Mouse (Mus musculus): ENCODE data around the gene Sirt1.
"Not testable (repeated sequence)": the region's sequence is repeated elsewhere in the genome, so short reads cannot be mapped to it uniquely, and the experiment has no call there.

Gene Sirt1

DNA sequence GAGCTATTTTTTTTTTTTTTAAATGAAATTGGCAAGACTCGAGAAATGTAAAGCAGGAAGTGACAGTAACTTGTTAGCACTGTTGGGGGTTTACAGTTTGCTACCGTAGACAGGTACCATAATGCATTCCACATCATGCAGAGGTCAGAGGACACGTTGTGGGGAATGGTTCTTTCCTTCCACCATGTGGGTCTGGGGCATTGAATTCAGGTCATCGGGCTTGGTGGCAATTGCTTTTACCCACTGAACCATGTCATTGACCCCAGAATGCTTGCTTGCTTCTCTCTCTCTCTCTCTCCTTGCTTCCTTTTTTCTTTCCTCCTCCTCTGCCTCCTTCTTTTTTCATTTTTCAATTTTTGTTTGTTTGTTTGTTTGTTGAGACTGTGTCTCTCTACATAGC, 7.4 kb upstream of the Sirt1 start:
- no peak for DNase-seq (ENCODE audit: low read depth, low spot score)

DNA sequence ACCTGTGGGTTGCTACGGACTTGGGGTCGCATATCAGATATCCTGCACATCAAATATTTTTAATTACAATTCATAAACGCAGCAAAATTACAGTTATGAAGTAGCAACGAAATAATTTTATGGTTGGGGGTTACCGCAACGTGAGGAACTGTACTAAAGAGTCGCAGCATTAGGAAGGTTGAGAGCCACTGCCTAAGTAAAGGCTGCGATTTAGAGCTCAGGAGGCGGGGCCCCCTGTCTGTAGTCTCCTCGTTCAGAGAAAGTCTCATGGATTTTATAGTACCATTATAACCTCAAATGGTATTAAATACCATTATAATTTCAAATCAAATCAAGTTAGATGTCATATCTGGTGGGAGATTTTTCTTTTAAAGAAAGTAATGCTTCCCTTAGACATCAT, 5.5 kb upstream of the Sirt1 start:
- peak; percentile 30 for DNase-seq (ENCODE audit: low read depth, low spot score)

DNA sequence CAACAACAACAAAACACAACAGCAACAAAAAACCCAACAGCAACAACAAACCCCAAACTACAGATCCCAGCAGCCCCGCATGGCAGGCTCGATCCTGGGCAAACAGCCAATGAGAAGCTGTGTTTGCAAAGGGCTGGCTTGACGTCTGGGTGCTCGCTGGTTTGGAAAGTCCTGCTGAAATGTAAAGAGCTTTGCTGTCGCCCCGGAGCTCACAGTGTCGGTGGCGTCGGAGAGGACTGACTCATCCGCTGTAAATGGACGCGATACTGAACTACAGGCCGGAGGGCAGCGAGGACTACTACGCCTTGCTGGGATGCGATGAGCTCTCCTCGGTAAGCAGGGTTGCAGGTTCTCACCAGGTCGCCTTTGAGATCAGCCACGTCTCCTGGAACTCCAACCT, 4.9 kb upstream of the Sirt1 start:
- DNase-seq (ENCODE audit: low read depth, low spot score): peak; percentile 87

DNA sequence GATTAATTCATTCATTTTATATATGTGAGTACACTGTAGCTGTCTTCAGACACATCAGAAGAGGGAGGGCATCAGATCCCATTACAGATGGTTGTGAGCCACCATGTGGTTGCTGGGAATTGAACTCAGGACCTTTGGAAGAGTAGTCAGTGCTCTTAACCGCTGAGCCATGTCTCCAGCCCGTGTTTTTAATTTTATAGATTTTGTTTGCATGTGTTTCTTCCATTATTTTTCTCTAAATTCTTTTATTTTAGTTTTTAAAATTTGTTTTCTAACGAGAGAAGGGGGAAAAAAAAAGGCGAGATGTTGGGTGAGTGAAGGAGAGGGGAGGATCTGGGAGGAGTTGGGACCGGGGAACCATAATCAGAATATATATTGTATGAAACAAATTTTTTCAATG, 4.4 kb upstream of the Sirt1 start:
- DNase-seq (ENCODE audit: low read depth, low spot score): not testable (repeated sequence)

DNA sequence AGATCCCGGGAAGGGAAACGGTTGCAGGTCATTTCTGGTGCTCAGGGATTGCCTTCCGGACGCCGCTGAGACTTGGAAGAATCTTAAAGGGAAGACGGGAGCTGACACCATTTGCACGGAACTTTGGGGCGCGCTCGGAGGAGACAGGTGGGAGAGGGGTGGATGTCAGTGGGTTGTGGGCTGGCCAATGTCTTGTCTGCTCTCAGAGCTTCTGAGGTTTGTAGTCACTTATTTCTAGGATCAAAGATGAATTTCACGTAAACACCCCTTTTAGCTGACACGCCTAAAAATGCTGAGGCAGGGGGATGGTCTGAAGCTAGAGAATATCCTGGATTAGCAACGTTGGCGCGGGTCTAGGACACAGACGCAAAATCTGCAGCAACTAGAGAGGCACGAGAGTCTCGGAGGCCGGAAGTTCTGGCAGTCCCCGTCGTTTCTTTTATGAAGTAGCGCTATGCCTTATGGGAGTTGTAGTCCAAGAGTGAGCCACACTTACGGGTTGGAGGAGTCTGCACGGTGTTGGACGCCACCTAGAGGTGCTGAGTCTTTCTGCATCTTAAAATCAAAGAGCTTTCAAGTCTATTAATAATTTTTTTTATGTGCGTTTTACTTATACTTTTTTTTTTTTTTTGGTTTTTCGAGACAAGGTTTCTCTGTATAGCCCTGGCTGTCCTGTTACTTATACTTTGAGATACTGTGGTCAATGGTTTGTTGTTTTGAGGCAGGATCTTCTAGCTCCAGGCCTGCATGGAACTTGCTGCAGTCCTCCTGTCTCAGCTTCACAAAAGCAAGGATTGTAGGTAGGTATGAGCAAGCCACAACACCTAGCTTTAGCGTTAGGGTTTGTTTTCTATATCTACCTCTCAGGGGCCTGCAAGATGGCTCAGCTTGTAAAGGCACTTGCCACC, 1.1 kb upstream of the Sirt1 start, which contains the start of gene Dnajc12:
Gene Dnajc12 (plus strand): TSS at position 72 of the 908 bp plus-strand sequence.
- DNase-seq (ENCODE audit: low read depth, low spot score): peak; percentile 98

DNA sequence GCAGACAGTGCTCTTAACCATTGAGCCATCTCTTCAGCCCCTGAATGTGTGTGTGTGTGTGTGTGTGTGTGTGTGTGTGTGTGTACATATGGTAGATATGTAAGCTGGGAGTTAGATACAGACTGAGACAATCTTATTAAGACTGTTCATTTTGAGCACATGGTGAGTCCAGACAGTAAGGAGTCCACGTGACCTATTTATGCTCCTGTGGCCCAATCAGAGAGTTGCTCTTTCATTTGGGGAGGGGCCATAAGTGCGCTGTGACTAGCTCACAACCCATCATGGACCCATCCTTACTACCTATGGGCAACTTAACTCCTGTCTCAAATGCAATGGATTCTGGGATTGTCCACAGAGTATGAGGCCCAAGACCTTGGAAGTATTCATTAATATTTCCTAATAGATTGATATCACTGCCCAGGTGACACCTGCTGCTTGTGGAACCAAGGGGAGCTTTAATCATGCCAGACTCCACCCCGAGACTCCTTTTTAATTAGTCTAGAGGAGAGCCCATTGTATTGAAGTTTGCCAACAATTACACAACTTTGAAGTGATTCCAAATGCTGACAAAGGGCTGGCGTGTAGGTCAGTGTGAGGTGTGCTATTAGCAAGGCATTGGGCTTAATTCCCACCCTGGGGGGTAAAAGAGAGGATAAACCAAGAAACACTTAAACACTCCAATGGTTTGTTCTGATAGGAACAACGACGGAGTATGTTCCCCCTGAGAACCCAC, 2.4 kb downstream of the Sirt1 start:
- DNase-seq (ENCODE audit: low read depth, low spot score): no peak

DNA sequence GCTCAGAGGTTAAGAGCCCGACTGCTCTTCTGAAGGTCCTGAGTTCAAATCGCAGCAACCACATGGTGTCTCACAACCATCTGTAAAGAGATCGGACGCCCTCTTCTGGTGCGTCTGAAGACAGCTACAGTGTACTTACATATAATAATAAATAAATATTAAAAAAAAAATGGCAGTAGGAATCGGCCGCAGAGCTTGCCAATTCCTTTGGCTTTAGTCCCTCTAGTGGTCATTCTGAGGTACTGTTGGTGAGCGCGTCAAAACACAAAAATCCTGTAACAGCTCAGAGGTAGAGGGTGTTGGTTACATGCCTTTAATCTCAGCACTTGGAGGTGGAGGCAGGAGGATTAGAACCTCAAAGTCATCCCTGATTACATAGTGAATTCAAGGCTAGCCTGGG, 4.0 kb downstream of the Sirt1 start:
- peak; percentile 82 for DNase-seq (ENCODE audit: low read depth, low spot score)

DNA sequence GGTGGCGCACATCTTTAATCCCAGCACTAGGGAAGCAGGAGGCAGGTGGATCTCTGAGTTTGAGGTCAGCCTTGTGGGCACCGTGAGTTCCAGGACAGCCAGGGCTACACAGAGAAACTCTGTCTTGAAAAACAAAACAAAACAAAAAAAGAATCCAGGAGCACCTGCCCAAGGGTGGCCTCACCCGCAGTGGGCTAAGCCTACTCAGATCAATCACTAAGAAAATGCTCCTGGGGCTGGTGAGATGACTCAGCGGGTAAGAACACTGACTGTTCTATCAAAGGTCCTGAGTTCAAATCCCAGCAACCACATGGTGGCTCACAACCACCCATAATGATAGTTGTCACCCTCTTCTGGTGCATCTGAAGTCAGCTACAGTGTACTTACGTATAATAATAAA, 5.2 kb downstream of the Sirt1 start:
- no peak for DNase-seq (ENCODE audit: low read depth, low spot score)

DNA sequence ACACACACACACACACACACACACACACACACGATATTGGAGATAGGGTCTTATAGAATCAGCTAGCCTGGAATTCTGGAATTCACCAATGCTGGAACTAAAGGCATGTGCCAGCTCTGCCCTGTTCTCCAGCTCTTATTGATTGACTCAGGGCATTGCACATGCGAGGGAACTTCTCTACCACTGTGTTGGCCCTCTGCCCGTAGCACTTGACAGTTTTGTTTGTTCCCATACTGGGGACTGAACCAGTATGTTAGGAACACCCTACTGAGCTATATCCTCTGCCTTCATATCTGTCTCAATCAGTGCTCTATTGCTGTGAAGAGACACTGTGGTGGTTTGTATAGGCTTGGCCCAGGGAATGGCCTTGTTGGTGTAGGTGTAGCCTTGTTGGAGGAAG, 13.5 kb downstream of the Sirt1 start:
- DNase-seq (ENCODE audit: low read depth, low spot score): no peak

DNA sequence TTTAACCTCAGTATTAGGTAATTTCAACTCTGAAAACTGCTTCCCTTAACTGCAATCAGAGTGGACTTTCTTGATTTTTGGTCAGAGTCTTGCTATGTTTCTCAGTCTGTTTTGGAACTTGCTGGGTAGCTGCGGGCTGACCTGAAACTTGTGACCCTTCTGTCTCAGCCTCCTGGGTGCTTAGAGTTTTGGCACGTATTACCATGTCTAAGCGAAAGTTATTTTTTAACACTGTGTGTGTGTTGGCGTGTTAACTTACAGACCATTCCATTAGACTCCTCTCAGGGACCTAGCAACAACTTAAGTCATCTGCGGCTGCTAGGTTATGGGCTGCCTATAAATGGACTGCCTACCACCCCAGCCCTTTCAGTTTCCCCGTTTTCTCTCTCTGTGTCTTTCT, 14.1 kb downstream of the Sirt1 start:
- no peak for DNase-seq (ENCODE audit: low read depth, low spot score)

DNA sequence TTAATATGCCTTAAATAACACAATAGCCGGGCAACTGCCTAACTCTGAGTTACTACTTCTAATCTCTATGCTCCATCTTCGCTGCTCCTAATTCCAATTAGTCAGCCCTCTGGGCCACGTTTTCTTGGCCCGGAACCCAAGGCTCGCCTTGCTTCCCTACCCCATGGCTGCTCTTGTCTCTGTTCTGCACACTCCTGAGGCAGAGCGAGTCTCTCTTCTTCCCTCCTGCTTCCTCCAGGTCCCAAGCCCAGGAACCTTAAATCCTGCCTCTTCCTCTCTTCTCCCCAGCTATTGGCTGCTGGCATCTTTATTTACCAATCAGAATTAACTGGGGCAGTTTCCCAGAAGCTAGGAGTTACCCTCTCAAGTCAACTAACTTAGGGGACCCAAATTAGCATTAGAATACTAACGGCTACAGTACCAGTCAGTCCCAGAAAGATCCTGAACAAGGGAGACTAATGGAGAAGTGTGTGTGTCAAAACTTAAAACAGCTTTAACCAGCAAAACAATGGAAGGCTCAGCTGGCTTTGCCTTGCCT, 15.5 kb downstream of the Sirt1 start:
- DNase-seq (ENCODE audit: low read depth, low spot score): no peak

DNA sequence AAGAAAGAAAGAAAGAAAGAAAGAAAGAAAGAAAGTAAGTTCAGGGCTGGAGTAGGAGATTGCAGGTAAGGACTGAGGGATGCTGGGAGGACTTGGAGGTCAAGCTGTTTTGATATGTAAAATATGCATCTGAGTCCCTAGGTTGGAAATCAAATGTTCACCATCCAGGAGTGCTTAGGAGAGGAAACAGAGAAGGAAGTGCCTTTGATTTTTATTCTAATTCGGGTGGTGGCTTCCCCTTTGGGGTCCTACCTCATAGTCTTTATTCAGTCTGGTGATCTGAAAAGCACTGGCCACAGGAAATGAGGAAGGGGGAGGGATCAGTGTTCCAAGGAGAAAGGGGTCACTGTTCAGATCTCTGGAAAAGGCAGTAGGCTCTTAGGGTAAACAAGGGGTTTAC, 21.0 kb downstream of the Sirt1 start:
- no peak for DNase-seq (ENCODE audit: low read depth, low spot score)

DNA sequence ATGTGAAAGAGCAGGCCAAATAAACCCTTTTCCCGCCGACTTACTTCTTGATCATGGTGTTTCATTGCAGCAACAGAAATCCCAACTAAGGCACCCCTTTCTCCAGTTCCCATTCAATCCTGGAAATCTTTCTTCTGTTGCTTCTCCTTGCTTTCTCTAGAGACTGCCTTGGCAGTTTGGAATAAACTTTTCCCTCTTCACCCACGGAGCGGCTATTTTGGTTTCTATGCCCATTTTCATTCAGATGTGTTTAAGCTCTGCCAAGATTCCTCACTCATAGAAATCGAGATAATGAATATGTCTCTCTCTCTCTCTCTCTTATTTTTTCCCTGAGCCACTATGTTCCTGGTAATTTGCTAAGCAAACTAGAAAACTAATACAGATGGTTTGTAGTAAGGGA, 29.4 kb downstream of the Sirt1 start:
- no peak for DNase-seq (ENCODE audit: low read depth, low spot score)

DNA sequence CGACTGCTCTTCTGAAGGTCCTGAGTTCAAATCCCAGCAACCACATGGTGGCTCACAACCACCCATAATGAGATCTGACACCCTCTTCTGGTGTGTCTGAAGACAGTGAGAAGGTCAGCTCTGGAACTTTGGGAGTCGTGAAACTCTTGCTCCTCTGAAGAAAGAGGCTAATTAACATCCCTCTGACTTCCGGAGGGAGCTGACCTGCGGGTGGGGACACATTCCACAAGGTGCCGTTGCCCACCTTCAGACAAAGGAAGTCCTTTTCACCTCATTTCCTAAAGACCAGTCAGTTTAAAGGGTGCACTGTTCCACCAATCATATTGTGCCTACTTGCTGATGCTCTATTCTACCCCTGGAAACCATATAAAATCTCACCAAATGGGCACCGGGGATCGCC, 30.4 kb downstream of the Sirt1 start:
- DNase-seq (ENCODE audit: low read depth, low spot score): not testable (repeated sequence)

DNA sequence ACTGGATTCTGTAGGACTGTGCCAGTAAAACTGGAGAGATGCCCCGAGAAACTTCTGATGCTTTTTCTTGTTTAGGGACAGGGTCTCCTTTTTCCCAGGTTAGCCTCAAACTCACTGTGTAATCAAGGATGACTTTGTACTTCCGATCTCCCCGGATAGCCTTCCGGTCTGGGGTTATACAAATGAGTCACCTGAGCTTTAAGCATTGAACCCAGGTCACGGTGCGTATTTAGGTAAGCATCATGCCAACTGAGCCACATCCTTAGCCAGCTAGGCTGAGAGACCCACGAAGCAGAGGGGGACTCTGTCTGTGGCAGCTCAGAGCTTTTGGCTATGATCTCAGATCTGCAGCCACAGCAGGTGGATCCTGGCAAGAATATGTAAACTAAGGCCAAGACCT, 30.8 kb downstream of the Sirt1 start:
- DNase-seq (ENCODE audit: low read depth, low spot score): no peak

DNA sequence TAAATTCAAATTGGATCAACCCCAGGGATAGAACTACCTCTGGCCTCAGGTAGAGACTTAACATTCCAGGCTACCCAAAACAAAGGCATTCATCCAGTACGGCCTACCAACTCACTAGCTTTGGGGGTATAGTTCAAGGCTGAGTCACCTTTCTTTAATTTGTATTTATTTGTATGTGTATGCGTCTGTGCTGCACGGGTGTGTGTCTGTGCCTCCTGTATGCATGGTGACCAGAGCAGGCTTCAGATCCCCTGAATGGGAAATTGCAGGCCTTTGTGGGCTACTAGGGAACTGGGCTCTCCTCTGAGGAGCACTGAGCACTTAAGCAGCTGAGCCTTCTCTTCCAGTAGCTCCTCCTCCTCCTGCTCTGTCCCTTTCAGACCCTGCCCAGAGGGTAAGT, 33.2 kb downstream of the Sirt1 start:
- no peak for DNase-seq (ENCODE audit: low read depth, low spot score)

DNA sequence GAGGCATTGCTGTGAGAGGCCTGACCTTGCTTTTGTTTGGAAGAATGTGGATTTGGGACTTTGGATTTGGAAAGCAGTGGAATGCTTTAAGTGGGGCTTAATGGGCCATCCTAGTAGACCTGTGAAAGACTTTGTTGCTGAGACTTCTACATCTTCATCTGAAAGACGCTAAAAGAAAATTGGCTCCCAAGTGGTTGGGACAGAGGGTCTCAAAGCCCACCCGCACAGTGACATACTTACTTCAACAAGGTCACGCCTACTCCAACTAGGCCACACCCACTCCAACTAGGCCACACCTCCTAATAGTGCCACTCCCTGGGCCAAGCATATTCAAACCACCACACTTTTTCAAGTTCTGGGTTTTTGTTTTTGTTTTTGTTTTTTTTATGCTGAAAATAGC, 36.8 kb downstream of the Sirt1 start:
- DNase-seq (ENCODE audit: low read depth, low spot score): no peak

DNA sequence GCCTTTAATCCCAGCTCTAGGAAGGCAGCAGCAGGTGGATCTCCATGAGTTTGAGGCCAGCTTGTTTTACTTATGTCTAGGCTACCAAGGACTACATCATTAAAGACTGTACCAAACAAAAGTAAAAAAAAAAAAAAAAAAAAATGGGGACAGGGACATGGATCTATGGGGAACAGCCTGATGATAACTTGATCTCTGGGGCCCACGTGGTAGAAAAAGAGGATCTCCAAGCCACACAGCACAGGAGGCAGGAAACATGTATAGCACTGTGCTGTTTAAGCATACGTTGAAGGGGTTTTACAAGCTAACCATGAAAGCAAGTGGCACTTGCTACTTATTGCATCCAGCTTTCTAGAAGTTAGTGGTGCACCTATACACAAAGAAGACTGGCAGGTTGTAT, 40.2 kb downstream of the Sirt1 start:
- DNase-seq (ENCODE audit: low read depth, low spot score): no peak

DNA sequence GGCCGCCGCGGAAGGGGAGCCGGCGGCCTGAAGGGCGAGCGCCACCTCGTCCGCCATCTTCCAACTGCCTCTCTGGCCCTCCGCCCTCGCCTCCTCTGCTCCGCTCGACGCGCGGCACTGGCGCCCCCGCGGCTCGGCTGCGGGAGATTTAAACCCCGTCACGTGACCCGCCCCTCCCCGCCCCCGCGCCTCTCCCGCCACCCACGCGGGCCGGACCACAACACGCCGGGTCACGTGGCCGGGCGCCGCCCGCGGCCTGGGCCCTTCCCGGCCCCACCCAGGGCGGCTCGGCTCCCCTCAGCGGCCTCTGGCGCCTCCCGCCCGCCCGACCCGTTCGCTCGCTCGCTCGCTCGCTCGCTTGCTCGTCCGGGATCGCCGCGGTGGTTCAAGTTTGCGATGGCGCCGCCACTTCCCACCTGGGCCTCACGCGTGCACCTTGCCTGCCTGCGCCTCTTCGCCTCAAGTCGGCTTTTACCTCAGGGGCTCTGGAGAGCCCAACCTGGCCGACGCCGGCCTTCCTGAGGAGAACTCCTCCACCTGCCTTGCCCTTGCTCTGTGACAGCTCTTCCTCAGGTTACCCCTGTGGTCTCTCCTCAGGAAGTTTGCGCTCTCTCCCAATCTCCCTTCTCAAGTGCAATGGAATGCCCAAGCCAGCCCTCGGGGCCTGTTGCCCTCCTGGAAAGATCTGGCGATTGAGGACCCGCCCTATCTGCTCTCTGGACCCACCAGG, 42.4 kb downstream of the Sirt1 start:
- peak; percentile 88 for DNase-seq (ENCODE audit: low read depth, low spot score)

DNA sequence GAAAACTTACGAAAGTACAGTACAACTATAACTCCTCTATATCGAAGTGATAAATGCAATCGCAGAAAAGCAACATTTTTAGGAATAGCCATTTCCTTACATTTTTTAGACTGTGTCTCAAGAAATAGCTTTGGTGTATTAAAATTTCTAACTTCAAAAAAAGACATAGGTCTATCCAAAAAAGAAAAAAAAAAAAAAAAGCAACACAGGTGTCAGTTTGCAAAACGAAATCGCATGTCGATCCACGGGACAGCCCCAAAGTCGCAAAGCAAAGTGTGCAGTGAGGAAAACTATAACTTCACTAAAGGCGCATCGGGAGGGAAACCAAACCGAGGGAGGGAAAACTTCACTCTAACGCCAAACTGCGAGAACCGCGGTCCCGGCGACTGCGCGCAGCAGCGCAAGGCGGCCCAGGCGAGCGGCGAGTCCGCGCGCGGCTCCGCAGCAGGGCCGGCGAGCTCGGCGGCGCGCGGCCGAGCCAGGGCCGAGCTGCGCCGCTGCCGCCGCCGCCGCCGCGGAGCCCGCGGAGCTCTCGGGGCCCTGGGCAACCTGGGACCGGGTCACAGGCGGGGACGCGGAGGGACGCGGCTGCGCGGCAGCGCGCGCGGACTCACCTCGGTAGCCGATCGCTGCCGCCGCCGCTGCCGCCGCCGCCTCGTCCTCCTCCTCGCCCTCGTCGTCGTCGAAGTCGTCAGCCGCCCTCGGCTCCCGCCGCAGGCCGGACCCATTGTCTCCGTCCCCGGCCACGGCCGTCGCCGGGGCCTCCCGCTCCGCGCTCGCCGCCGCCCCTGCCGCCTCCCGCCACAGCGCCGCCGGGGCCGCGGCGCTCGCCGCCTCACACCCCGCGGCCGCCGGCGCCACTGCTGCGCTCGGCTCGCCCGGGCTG, 43.3 kb downstream of the Sirt1 start:
- DNase-seq (ENCODE audit: low read depth, low spot score): peak; percentile 73

DNA sequence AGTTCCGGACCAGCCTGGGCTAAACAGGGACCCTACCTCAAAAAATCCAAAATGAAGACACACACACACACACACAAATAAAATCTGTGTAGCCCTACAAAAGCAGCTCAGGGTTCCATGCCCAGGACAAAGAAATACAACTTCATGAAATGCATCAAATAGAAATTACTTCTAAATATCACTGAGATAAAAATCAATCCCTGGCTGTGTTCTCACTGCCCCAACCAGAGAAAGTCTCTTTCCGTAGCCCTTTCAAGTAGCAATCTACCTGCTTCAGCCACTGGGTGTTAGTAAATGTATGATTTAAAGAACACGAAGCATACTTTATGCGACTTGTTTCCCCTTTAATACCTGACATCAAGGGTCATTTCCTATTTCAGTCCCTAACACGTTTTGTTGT, 44.2 kb downstream of the Sirt1 start:
- no peak for DNase-seq (ENCODE audit: low read depth, low spot score)
